Mouse (Mus musculus) myocyte (in vitro differentiated cells): ENCODE measurements around the gene Pde3b. TPM values are rescaled to one million over a fixed set of nuclear protein-coding genes. Genes with fewer than 3 reads are reported as not detected.
A peak's percentile ranks its signal among the peaks of the same experiment; 100 is the strongest.

Experiments
- H3K27me3 ChIP-seq: one replicate; pipeline ENCODE4 v1.6.1; 2011; ENCODE audit not compliant: control insufficient read depth, insufficient read depth, insufficient read length
- H3K36me3 ChIP-seq: one replicate; pipeline ENCODE4 v1.6.1; 2011; ENCODE audit not compliant: control insufficient read depth, insufficient read depth
- H3K4me2 ChIP-seq: one replicate; pipeline ENCODE4 v1.6.1; 2011; ENCODE audit warnings: low read depth, control low read depth
- H3K4me3 ChIP-seq: one replicate; pipeline ENCODE4 v1.5.1; 2011; ENCODE audit warnings: mild to moderate bottlenecking, control low read depth, moderate library complexity
- H3K79me2 ChIP-seq: one replicate; pipeline ENCODE4 v1.6.1; 2011; ENCODE audit not compliant: control insufficient read depth, insufficient read depth
- H3ac ChIP-seq: one replicate; pipeline ENCODE4 v1.6.1; 2011; ENCODE audit not compliant: control insufficient read depth, insufficient read length
- CEBPB ChIP-seq: IDR thresholded peaks from 2 replicates; pipeline ENCODE4 v1.6.1; 2011; ENCODE audit warnings: mild to moderate bottlenecking, moderate library complexity; ENCODE audit not compliant: poor library complexity, insufficient read depth, severe bottlenecking
- E2F4 ChIP-seq: IDR thresholded peaks from one replicate; pipeline ENCODE4 v1.6.1; 2011; ENCODE audit warnings: mild to moderate bottlenecking, control low read depth, moderate library complexity; ENCODE audit not compliant: insufficient read depth
- MAX ChIP-seq: IDR thresholded peaks from one replicate; pipeline ENCODE4 v1.6.1; 2011; ENCODE audit warnings: low read depth, mild to moderate bottlenecking, control low read depth
- MYOD1 ChIP-seq, 3 experiments: IDR thresholded peaks; one replicate each; pipeline ENCODE4 v1.6.1; 2011; ENCODE audit warnings: control low read depth in 2 of 3, low read depth in 2 of 3, mild to moderate bottlenecking in 2 of 3, moderate library complexity in 1 of 3; ENCODE audit not compliant: insufficient read length in 2 of 3, control insufficient read depth in 1 of 3
- MYOG ChIP-seq, 3 experiments: IDR thresholded peaks; one replicate each; pipeline ENCODE4 v1.6.1; 2011; ENCODE audit warnings: control low read depth in 2 of 3, low read depth in 2 of 3, mild to moderate bottlenecking in 2 of 3; ENCODE audit not compliant: insufficient read length in 2 of 3, control insufficient read depth in 1 of 3, insufficient read depth in 1 of 3
- POLR2A ChIP-seq: IDR thresholded peaks from one replicate; pipeline ENCODE4 v1.6.1; 2011; ENCODE audit warnings: low read depth, mild to moderate bottlenecking, control low read depth, moderate library complexity; ENCODE audit not compliant: insufficient read length
- POLR2AphosphoS2 ChIP-seq: IDR thresholded peaks from one replicate; pipeline ENCODE4 v1.6.1; 2011; ENCODE audit warnings: low read depth, control low read depth; ENCODE audit not compliant: insufficient read length
- REST ChIP-seq: IDR thresholded peaks from one replicate; pipeline ENCODE4 v1.6.1; 2011; ENCODE audit warnings: mild to moderate bottlenecking, control low read depth, moderate library complexity; ENCODE audit not compliant: insufficient read depth, insufficient read length
- SRF ChIP-seq: IDR thresholded peaks from one replicate; pipeline ENCODE4 v1.6.1; 2011; ENCODE audit warnings: low read depth; ENCODE audit not compliant: control insufficient read depth, insufficient read length
- TCF12 ChIP-seq: IDR thresholded peaks from one replicate; pipeline ENCODE4 v1.6.1; 2011; ENCODE audit warnings: mild to moderate bottlenecking, control low read depth; ENCODE audit not compliant: poor library complexity, insufficient read depth, severe bottlenecking
- TCF3 ChIP-seq: IDR thresholded peaks from one replicate; pipeline ENCODE4 v1.6.1; 2011; ENCODE audit warnings: low read depth, control low read depth; ENCODE audit not compliant: insufficient read length
- USF1 ChIP-seq: IDR thresholded peaks from one replicate; pipeline ENCODE4 v1.6.1; 2011; ENCODE audit warnings: low read depth, mild to moderate bottlenecking, control low read depth, moderate library complexity
- polyA plus RNA-seq: library from polyadenylated mRNA; unstranded; fragments of >200 nt; fragmentation: generic; extraction: Trizol; gene quantifications from one replicate; pipeline ENCODE4 v1.2.1, GENCODE M21; 2012; ENCODE audit warnings: missing spikeins

Gene Pde3b
- polyA plus RNA-seq, 1 experiment: 3.3 TPM

GRCm38 (mm10) chr7:114420918-114421317 lies 5.8 kb downstream of the Pde3b start:
- H3K4me2 ChIP-seq: no peak overlapping the region
- H3K27me3 ChIP-seq: no peaks in the 10 kb centered on the region
- no peak overlapping the region for H3ac ChIP-seq
- TF ChIP-seq E2F4 (no peak), MAX (no peak), REST (no peak)
- no peak overlapping the region for H3K4me3 ChIP-seq
- H3K36me3 ChIP-seq: no peaks in the 10 kb centered on the region
- peaks cover 21% of the 10 kb centered on the region for H3K79me2 ChIP-seq

- Histone ChIP-seq H3K79me2 (peaks cover 13% of the 10 kb centered on the region), H3K27me3 (no peaks in the 10 kb centered on the region), H3K4me3 (no peak overlapping the region), H3K36me3 (no peaks in the 10 kb centered on the region), H3ac (no peak overlapping the region), H3K4me2 (no peak overlapping the region)
- TF ChIP-seq REST (no peak), MAX (no peak), MYOG (IDR thresholded peaks at IDR 0.05; ENCODE audit: control insufficient read depth in 1 of 3, insufficient read depth in 1 of 3, insufficient read length in 2 of 3, low read depth in 2 of 3) (no peak), POLR2A (no peak), TCF12 (no peak), CEBPB (no peak), E2F4 (no peak), POLR2AphosphoS2 (no peak), MYOD1 (IDR thresholded peaks at IDR 0.05; ENCODE audit: control insufficient read depth in 1 of 3, insufficient read length in 2 of 3, low read depth in 2 of 3) (no peak), TCF3 (no peak), USF1 (no peak), SRF (no peak)
Measured at GRCm38 (mm10) chr7:114422224-114422623, 7.1 kb downstream of the Pde3b start.

- Histone ChIP-seq H3K4me3 (no peak overlapping the region), H3K79me2 (peaks cover 14% of the 10 kb centered on the region), H3K27me3 (no peaks in the 10 kb centered on the region), H3K36me3 (no peaks in the 10 kb centered on the region), H3ac (no peak overlapping the region), H3K4me2 (no peak overlapping the region)
- TF ChIP-seq POLR2A (no peak), MYOG (IDR thresholded peaks at IDR 0.05; ENCODE audit: control insufficient read depth in 1 of 3, insufficient read depth in 1 of 3, insufficient read length in 2 of 3, low read depth in 2 of 3) (no peak), USF1 (no peak), MYOD1 (IDR thresholded peaks at IDR 0.05; ENCODE audit: control insufficient read depth in 1 of 3, insufficient read length in 2 of 3, low read depth in 2 of 3) (no peak), TCF12 (no peak), POLR2AphosphoS2 (no peak), E2F4 (no peak), TCF3 (no peak), MAX (no peak), CEBPB (no peak)
Measured at GRCm38 (mm10) chr7:114429768-114430167, 14.7 kb downstream of the Pde3b start.

GRCm38 (mm10) chr7:114431966-114432365 lies 16.9 kb downstream of the Pde3b start:
- peaks cover 14% of the 10 kb centered on the region for H3K79me2 ChIP-seq
- no peaks in the 10 kb centered on the region for H3K27me3 ChIP-seq
- H3K36me3 ChIP-seq: no peaks in the 10 kb centered on the region
- TF ChIP-seq TCF3 (no peak), E2F4 (no peak), CEBPB (peak; percentile 76; the same call in 1 of the 2 replicates)
- H3ac ChIP-seq: no peak overlapping the region
- H3K4me3 ChIP-seq: no peak overlapping the region
- H3K4me2 ChIP-seq: peak overlapping the region; percentile 44

- Histone ChIP-seq H3K27me3 (no peaks in the 10 kb centered on the region), H3K79me2 (peaks cover 6% of the 10 kb centered on the region), H3K4me2 (peak overlapping the region; percentile 24), H3K36me3 (no peaks in the 10 kb centered on the region), H3K4me3 (no peak overlapping the region), H3ac (no peak overlapping the region)
- TF ChIP-seq REST (no peak), USF1 (no peak), MYOG (IDR thresholded peaks at IDR 0.05; ENCODE audit: control insufficient read depth in 1 of 3, insufficient read depth in 1 of 3, insufficient read length in 2 of 3, low read depth in 2 of 3) (no peak)
Measured at GRCm38 (mm10) chr7:114439726-114440125, 24.6 kb downstream of the Pde3b start.

GRCm38 (mm10) chr7:114440494-114440893 lies 25.4 kb downstream of the Pde3b start:
- Histone ChIP-seq H3K4me2 (no peak overlapping the region), H3K79me2 (peaks cover 6% of the 10 kb centered on the region), H3K27me3 (no peaks in the 10 kb centered on the region), H3K36me3 (no peaks in the 10 kb centered on the region), H3ac (no peak overlapping the region), H3K4me3 (no peak overlapping the region)
- TF ChIP-seq POLR2AphosphoS2 (no peak), POLR2A (no peak), TCF12 (no peak), CEBPB (no peak), MYOG (IDR thresholded peaks at IDR 0.05; ENCODE audit: control insufficient read depth in 1 of 3, insufficient read depth in 1 of 3, insufficient read length in 2 of 3, low read depth in 2 of 3) (no peak), TCF3 (no peak), MAX (no peak), MYOD1 (IDR thresholded peaks at IDR 0.05; ENCODE audit: control insufficient read depth in 1 of 3, insufficient read length in 2 of 3, low read depth in 2 of 3) (no peak), USF1 (no peak), REST (no peak)
